Mouse (Mus musculus): ENCODE measurements around the gene Gipr. TPM values are rescaled to one million over a fixed set of nuclear protein-coding genes. Genes with fewer than 3 reads are reported as not detected.

Gipr gene
- total RNA-seq (2015) (not detected in 2 replicates), total RNA-seq (2017) (not detected in 2 replicates)

DNA sequence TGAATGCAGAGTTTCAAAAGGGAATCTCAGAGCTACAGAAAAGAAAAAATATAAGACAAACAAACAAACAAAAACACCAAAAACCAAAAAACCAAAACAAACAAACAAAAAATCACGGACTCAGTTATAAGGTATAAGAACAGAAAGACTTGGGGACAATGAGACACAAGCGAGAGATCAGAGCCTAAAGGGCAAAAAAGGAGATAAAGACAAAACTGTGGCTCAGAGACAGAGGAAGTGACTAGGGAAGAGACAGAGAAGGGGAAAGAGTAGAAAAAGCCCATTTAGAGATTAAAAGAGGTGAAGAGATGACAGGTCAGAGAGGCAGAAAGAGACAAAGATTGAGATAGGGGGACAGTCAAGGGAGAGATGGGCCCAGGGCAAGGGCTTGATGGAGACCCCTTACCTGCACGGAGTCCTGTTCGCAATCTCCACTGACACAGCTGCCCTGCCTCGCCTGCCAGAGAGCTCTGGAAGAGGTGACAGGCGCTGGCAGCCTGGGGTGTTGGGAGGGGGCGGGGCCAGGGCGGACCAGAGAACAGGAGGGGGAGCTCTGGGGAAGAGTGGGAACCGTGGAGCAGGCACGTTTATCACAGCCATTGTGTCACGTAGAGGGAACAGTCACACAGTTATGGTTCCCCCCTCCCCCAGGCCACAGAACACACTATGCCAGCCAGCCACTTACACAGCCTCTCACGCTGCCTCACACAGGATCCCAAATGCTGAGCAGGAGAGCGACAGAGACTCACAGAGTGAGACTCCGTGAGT lies at the start of gene Gipr:
Gipr (minus strand) TSS at position 472 of the 768 bp plus-strand sequence.
- no peak for ATAC-seq (ENCODE audit: poor library complexity, severe bottlenecking)

DNA sequence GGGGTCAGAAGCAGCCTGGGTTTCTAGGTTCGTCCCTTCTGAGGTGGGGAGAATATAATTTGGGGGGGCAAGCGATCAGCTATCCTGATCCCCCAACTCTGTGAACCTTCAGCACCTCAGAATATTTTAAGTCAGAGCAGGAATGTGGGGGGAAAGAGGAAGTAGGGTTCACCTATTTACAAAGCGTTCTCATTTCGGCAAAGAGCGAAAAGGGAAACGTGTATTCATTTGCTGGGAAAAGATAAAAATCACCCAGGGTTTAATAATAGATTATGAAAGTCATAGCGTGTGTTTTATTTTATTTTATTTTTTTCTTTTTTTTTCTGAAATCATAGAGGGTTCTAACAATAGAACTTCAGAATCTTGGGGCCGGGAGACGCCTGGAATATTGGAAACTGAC lies 49.0 kb upstream of the Gipr start:
- 0 out of 2 replicates have a peak, but pooled peaks have one; percentile 33 for ATAC-seq (ENCODE audit: poor library complexity, severe bottlenecking)

DNA sequence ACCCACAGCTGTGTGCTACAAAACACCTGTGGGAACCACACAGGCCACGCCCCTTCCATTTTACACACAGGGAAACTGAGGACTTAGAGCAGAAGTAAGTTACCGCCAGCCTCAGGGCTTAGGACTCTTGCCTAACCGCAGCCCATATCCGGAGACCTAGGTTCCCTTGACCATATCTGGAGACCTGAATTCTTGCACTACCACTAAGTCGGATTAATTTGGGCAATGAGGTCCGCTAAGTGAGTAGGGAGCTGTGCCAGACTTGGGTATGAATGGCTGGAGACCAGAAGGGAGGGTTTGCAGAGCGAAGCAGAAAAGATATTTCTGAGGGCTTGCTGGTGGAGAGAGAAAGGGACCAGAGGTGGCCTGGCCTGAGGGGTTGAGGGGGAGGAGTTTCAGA lies 48.4 kb upstream of the Gipr start:
- ATAC-seq (ENCODE audit: poor library complexity, severe bottlenecking): peak; percentile 38

DNA sequence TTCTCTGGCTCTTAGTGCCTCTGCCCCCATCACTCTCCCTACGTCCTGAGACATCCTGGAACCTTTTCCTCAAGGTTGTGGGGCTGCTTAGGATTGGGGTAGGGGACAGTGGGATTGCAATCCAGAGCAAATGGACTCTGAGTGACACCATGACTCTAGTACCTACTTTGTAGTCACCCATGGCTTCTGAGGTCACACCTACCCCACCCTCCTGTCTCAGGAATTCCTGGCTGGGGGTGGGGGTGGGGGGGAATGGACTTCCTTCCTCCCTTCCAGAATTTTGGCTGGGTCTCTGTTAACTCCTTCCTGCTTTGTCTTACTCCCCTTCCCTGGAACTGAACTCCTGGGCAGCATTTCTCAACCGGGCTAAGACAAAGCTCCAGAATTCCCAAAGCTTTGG lies 47.5 kb upstream of the Gipr start:
- no peak for ATAC-seq (ENCODE audit: poor library complexity, severe bottlenecking)

DNA sequence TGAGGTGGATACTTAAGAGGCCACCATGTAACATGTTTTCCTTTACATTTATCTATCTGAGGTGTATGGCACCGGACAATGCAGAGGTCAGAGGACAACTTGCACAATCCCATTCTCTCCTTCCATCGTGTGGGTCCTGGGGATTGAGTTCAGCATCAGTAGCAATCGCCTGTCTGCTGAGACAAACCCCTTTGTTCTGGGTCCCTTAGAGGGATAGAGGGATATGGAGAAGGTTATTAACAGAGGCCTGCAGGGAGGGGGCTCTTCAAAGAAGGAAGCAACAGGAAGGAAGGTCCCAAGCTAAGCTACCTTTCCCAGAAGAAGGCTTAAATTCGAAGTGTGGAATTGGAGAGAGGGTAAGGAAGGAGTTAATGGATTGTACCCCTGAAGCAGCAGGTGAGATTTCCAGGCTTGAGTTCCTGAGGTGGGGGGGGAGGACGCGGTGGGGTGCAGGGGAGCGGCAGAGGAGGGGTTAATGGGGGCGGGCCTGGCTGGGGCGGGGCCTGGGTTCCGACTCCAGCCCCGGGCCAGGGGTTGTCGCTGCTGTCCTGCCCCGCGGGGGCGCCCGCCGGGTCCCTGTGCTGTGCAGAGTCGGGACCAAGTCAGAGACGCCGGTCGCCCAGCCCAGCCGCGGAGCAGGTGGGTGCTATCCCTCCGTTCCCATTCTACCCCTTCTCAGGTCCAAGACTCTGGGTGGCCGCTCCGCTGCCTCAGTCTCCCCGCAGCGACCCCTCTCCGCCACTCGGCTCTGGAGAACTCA lies 46.2 kb upstream of the Gipr start, which contains the start of gene Gpr4:
Gpr4 (plus strand) TSS at position 543 of the 760 bp plus-strand sequence.
- peak; percentile 25; the same call in 1 of the 2 replicates for ATAC-seq (ENCODE audit: poor library complexity, severe bottlenecking)

DNA sequence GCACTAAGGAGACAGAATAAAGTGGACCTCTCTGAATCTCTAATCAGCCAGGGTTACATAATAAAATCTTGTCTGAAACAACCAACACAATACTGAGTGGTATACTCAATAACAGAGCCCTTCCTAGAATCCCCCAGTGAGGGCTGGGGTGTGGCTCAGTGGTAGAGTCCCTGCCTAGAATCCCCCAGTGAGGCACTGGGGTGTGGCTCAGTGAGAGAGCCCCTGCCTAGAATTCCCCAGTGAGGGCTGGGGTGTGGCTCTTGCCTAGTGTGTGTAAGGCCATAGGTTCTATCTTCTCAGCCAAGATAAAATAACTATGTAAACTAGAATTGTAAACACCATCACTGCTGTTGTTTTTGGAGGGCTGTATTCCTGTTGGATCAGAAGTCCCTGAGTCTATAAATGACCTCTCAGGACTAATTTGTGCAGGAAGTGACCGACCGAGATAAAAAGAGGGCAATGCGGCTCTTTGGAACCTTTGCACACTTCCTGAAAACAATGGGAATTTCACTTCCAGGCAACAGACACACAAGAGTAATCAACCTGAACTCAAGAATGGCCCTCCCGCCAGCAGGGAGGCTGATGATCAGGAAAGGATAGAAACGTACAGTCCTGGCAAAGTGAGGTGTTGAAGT lies 45.2 kb upstream of the Gipr start:
- no peak for ATAC-seq (ENCODE audit: poor library complexity, severe bottlenecking)

DNA sequence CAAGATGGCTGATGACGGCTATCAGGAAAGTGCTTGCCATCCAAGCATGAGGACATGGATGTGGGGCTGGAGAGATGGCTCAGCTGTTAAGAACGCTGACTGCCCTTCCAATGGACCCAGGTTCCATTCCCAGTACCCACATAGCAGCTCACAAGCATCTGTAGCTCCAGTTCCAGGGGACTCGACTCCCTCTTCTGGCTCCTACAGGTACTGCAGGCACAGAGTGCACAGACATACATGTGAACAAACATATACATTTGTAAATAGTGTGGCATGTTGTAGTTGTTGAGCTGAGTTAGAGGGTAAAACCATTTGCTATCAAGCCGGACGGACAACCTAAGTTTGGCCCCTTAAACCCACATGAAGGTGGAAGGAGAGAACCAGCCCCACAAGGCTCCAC lies 44.1 kb upstream of the Gipr start:
- ATAC-seq (ENCODE audit: poor library complexity, severe bottlenecking): no peak

DNA sequence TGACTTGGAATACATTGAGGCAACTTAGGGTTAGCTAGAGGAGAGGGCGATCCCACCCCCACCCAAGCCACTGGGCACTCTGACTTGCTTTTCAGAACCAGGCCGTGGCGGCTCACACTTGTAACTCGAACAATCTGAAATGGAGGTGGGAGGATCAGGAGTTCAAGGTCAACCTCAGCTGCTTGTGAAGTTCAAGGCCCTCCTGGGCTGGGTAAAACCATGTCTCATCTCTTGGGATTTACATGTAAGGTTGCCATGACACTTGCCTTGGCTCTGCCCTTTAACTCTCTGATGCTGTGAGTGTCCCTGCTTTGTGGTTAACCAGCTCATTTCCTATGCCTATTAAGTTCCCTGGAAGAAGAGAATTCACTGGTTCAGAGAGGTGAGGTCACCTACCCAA lies 43.6 kb upstream of the Gipr start:
- ATAC-seq (ENCODE audit: poor library complexity, severe bottlenecking): no peak

DNA sequence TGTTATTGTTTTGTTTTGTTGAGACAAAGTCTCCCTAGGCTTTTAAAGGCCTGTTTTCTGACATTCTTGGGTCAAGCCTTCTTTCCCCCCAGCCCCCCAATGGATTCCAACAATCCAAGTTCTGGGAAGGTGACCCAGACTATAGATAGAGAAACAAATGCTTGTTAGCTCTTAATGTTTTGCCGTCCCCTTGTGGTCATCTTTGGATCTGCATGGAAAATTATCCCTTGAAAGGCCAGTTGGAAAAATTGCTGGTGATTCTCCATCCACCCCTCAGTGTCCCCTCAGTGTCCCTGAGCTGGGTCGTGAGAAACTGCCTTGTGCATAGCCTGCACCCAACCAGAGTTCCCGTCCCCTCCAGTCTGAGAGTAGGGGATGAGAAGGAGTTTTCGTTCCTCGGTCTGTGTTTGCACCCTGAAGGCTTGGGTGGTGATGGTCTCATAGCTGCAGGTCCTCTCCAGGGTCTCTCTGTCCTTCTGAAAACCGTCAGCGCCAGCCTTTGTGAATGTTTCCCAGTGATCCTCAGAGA lies 43.1 kb upstream of the Gipr start:
- ATAC-seq (ENCODE audit: poor library complexity, severe bottlenecking): no peak

DNA sequence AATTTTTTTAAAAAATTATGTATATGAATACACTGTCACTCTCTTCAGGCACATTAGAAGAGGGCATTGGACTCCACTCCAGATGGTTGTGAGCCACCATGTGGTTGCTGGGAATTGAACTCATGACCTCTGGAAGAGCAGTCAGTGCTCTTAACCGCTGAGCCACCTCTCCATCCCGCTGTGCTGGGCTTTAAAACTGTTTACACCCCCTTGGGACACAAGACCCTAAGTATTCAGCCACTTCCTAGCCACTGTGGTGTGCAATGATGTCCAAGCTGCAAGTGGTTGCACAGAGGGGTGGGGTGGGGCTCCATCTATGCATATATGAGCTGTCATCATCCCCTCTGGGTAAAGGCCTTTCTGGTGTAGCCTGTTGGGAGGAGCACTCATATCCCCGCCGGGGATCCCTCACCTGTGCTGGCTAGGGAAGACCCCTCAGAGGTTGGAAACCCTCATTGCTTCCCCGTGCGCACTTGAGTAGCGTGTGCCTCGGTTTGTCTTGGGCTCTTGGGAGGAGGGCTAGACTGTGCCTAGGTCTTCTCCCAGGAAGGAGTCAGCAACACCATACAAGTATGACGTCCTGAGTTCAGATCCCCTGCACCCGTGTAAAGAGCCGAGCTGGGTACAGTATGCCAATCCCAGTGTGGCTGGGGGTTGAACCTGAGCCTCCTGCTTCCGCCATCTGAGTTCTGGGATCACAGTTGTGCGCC lies 42.4 kb upstream of the Gipr start:
- ATAC-seq (ENCODE audit: poor library complexity, severe bottlenecking): no peak

DNA sequence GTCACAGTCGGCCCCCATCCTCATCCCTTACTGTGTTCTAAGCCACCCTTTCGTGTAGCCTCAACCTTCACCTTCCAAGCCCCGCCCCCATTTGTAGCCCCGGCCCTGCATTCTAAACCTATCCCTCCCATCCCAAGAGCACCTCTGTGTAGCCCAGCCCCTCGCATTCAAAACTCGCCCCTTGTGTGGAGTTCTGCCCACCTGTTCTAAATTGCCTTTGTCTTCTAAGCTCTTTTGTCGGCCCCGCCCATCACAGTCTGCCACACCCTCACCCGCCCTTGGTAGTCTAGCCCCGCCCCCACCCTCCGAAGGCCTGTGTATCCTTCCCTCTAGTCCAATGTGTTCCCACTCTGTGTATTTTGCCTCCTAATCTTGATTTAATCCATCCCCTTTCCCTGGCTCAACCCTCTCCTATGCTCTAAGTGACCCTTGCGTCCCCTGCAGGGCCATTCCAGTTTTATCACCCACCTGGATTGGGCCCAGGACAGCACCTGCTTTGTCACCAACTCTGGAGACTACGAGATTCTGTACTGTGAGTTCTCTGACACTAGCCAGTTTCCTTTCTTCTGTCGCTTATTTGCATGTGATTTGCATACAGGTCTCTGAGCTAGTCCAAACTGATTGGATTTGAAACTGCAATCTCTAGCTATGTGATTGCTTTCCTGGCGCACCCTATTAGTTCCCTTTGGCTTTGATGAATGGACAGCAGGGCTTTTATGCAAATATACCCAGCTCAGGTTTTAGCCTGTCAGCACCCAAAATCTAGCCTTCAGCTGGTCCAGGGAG lies 36.3 kb upstream of the Gipr start:
- ATAC-seq (ENCODE audit: poor library complexity, severe bottlenecking): no peak

DNA sequence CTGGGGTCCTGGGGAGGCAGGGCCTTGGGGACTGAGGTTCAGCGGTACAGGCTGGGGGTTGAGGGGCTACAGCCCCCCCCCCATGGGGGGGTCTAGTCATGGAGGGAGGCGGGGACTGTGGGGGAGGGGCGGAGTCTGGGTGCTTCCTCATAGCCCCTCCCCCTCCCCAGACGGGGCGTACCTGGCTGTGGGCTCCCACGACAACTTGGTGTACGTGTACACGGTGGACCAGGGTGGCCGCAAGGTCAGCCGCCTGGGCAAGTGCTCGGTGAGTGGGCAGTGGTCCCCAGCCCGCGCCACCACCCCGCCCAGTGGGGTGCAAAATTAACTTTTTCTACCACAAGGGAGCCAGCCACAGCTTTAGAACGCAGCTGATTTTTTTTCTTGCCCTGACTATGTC lies 35.7 kb upstream of the Gipr start:
- ATAC-seq (ENCODE audit: poor library complexity, severe bottlenecking): no peak

DNA sequence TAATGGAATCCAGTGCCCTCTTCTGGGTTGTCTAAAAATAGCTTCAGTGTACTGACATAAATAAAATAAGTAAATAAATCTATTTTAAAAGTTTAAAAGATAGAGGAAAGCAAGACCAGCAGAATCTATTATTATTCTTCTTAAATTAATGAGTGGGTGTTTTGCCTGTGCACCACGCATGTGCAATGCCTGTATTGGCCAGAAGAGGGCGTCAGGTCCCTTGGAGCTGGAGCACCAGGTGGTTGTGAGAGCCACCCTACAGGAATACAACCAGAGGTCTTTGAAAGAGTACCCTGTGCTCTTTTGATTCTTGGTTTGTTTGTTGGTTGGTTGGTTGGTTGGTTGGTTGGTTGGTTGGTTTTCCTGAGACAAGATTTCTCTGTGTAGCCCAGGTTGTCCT lies 32.1 kb upstream of the Gipr start:
- 0 out of 2 replicates have a peak, but pooled peaks have one; percentile 35 for ATAC-seq (ENCODE audit: poor library complexity, severe bottlenecking)

DNA sequence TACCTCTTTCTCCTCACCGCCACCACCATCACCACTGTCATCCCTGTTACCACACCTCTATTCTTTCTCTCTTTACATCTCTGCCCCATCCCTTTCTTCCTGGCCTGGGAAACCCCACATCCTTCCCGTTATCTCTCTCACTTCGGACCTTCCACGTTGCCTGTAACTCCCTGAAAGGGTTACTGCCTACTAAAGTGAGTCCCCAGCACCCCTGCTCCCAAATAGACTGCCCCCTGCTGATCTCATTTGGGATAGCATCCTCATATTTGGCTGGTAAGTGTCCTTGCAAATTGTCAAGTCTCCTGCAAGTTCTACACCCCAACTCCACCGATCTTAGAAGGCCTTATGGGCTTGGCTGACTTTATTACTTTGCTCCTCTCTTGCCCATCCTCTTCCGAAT lies 30.7 kb upstream of the Gipr start:
- ATAC-seq (ENCODE audit: poor library complexity, severe bottlenecking): peak; percentile 60

DNA sequence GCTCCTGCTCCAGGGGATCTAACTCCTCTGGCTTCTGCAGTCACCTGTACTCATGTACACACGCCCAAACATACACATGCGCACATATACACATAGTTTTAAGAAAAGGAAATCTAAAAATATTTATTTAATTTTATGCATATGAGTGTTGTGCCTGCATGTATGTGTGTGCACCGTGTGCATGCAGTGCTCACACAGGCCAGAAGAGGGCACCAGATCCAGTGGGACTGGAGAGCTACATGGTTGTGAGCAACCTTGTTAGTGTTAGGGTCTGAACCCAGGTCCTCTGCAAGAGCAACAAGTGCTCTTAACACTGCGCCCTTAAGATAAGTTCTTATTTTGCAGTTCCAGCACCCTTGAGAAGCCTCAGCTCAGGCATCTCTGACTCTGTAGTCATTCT lies 28.7 kb upstream of the Gipr start:
- no peak for ATAC-seq (ENCODE audit: poor library complexity, severe bottlenecking)

DNA sequence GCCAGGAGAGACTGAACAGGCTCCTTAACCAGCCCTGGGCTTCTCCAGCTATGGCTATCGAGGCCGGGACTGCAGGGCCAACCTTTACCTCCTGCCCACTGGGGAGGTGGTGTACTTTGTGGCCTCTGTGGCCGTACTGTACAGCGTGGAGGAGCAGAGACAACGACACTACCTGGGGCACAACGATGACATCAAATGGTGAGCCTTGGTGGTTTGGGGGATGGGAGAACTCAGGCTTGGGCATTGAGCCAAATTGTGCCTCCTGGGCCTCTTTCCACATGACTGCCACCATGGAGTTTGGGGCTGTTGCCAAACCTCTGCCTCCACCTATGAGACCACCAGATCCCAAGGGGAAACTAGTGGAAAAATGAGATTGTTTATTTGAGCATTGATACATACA lies 18.8 kb upstream of the Gipr start:
- no peak for ATAC-seq (ENCODE audit: poor library complexity, severe bottlenecking)

DNA sequence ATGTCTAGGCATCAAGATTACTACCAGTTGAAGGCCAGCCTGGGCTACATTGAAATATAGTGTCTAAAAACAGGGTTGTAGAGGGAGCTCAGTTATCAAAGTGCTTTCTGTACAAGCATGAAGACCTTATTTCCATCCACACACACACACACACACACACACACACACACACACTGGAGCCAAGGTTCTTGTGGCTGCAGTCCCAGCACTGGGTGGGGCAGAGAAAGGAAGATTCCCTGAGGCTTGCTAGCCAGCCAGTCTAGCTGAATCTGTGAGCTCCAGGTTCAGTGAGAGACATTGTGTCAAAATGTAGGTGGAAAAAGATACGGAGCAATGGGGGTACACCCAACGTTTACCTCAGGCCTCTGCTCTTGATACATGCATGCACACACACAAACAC lies 18.3 kb upstream of the Gipr start:
- no peak for ATAC-seq (ENCODE audit: poor library complexity, severe bottlenecking)

DNA sequence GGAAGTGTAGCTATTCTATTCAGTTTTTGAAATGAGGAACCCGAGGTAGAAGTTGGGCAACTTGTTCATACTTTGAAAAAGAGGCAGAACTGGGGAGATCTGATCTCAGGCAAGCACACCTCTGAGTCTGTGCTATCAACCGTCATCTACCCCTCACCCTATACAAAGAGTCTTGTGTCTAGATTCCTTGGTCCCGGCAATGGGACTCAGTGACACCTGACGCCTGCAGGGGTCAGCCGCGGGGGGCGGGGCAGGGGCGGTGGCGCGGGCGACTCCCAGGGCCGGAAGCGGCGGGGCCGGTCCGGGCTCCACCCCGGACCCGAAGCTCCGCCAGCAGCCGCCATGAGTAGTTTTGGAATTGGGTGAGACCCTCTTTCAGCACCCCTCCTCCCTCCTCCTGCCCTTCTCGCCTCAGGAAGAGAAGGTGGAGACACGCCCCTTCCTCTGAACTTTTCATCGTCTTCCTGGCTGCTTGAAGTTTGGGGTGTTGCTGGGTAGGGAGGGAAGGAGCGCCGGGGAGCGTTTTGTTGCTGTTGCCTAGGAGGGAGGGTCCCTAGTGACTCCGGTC lies 15.0 kb upstream of the Gipr start:
- peak; percentile 58 for ATAC-seq (ENCODE audit: poor library complexity, severe bottlenecking)

DNA sequence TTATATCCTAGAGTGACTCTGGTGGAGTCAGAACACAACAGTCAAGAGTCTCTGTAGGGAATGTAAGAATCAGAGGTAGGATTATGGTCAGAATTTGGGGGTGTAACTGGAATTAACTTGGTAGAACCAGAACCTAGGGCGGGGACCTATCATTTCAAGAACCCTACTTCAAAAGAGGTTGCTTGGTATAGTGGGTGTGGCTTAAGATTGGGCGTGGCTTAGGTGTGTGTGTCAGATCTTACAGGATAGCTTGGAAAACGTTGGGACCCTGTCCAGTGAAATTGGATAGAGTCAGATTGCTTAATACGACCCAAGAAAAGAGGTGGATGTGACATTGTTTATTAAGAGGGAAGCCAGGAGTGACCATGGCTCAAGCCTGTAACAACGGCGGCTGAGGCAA lies 14.0 kb upstream of the Gipr start:
- no peak for ATAC-seq (ENCODE audit: poor library complexity, severe bottlenecking)

DNA sequence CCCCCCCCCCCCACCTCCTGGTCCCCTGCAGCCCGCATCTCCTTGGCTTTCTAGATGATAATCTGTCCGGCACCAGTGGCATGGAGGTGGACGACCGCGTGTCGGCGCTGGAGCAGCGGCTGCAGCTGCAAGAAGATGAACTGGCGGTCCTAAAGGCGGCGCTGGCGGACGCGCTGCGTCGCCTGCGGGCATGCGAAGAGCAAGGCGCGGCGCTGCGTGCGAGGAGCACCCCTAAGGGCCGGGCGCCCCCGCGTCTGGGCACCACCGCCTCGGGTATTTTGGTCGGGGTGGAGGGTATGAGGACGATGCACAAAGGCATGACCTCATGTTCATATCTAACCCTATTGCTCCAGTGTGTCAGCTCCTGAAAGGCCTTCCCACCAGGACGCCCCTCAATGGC lies 13.2 kb upstream of the Gipr start:
- ATAC-seq (ENCODE audit: poor library complexity, severe bottlenecking): peak; percentile 70
